Mouse (Mus musculus) MEL (cell line): Measurements from ENCODE around the gene Ppp1r10. TPM values are rescaled to one million over a fixed set of nuclear protein-coding genes. Genes with fewer than 3 reads are reported as not detected.

Experiments used
- DNase-seq: peaks from one replicate; pipeline ENCODE4 v3.0.0; 2011; ENCODE audit warnings: low read depth, low spot score
- H3K27ac ChIP-seq: 2 replicates; pipeline ENCODE4 v1.5.1; 2012; ENCODE audit warnings: low read depth, mild to moderate bottlenecking, control low read depth, low read length, moderate library complexity; ENCODE audit not compliant: control insufficient read depth
- H3K27me3 ChIP-seq, 2 experiments: fragments of 150-350 bp in 1 of 2; sonication (generic) in 1 of 2; 2 replicates each; pipeline ENCODE4 v1.6.1; 2012; ENCODE audit warnings: low read length in 2 of 2, mild to moderate bottlenecking in 2 of 2, improper control_type of control experiment in 1 of 2, moderate library complexity in 1 of 2; ENCODE audit not compliant: insufficient read depth in 2 of 2, control insufficient read depth in 1 of 2
- H3K36me3 ChIP-seq, 2 experiments: 2 replicates each; pipeline ENCODE4 v1.6.1; 2012 to 2014; ENCODE audit warnings: low read length in 2 of 2, improper control_type of control experiment in 1 of 2, inconsistent platforms in 1 of 2, mild to moderate bottlenecking in 1 of 2; ENCODE audit not compliant: insufficient read depth in 2 of 2, control insufficient read depth in 1 of 2
- H3K4me1 ChIP-seq, 2 experiments: fragments of 150-350 bp in 1 of 2; sonication (generic) in 1 of 2; 2 replicates each; pipeline ENCODE4 v1.6.1; 2012; ENCODE audit warnings: low read length in 2 of 2, improper control_type of control experiment in 1 of 2, mild to moderate bottlenecking in 1 of 2; ENCODE audit not compliant: insufficient read depth in 2 of 2, control insufficient read depth in 1 of 2
- H3K4me3 ChIP-seq, 2 experiments: fragments of 150-350 bp in 1 of 2; sonication (generic) in 1 of 2; 2 replicates each; pipeline ENCODE4 v1.5.1; 2012; ENCODE audit warnings: low read depth in 2 of 2, low read length in 2 of 2, mild to moderate bottlenecking in 2 of 2, moderate library complexity in 2 of 2, control low read depth in 1 of 2, improper control_type of control experiment in 1 of 2; ENCODE audit not compliant: control insufficient read depth in 1 of 2, insufficient read depth in 1 of 2
- H3K79me2 ChIP-seq: 2 replicates; pipeline ENCODE4 v1.6.1; 2012; ENCODE audit warnings: mild to moderate bottlenecking, low read length, moderate library complexity; ENCODE audit not compliant: control insufficient read depth, poor library complexity, insufficient read depth
- H3K9ac ChIP-seq: 2 replicates; pipeline ENCODE4 v1.6.1; 2012; ENCODE audit warnings: low read depth, mild to moderate bottlenecking, control low read depth, low read length, moderate library complexity; ENCODE audit not compliant: control insufficient read depth, poor library complexity, severe bottlenecking
- H3K9me3 ChIP-seq: fragments of 150-350 bp; sonication (generic); replicated peaks from 2 replicates; pipeline ENCODE4 v1.6.1; 2012; ENCODE audit warnings: mild to moderate bottlenecking, low read length, improper control_type of control experiment, moderate library complexity; ENCODE audit not compliant: insufficient read depth
- BHLHE40 ChIP-seq: IDR thresholded peaks from 2 replicates; pipeline ENCODE4 v1.6.1; 2012; ENCODE audit warnings: low read depth, mild to moderate bottlenecking, inconsistent platforms, low read length, improper control_type of control experiment, borderline replicate concordance
- CHD1 ChIP-seq: IDR thresholded peaks from 2 replicates; pipeline ENCODE4 v1.6.1; 2012; ENCODE audit warnings: low read depth, mild to moderate bottlenecking, inconsistent platforms, low read length, improper control_type of control experiment
- ELF1 ChIP-seq: IDR thresholded peaks from 2 replicates; pipeline ENCODE4 v1.6.1; 2014; ENCODE audit warnings: low read depth, mild to moderate bottlenecking, inconsistent platforms, low read length, improper control_type of control experiment, moderate library complexity
- EP300 ChIP-seq, 2 experiments: IDR thresholded peaks; 2 replicates each; pipeline ENCODE4 v1.6.1; 2011; ENCODE audit warnings: improper control_type of control experiment in 2 of 2, low read length in 2 of 2, low read depth in 1 of 2, mild to moderate bottlenecking in 1 of 2
- ETS1 ChIP-seq: IDR thresholded peaks from 2 replicates; pipeline ENCODE4 v1.6.1; 2012; ENCODE audit warnings: low read depth, mild to moderate bottlenecking, inconsistent platforms, low read length, improper control_type of control experiment, moderate library complexity
- GABPA ChIP-seq: IDR thresholded peaks from 2 replicates; pipeline ENCODE4 v1.6.1; 2012; ENCODE audit warnings: low read depth, mild to moderate bottlenecking, inconsistent platforms, low read length, improper control_type of control experiment, moderate library complexity
- GATA1 ChIP-seq: IDR thresholded peaks from 2 replicates; pipeline ENCODE4 v1.6.1; 2011; ENCODE audit warnings: low read depth, low read length, improper control_type of control experiment
- HCFC1 ChIP-seq: IDR thresholded peaks from 2 replicates; pipeline ENCODE4 v1.6.1; 2012; ENCODE audit warnings: low read depth, mild to moderate bottlenecking, inconsistent platforms, low read length, improper control_type of control experiment, moderate library complexity
- JUND ChIP-seq: IDR thresholded peaks from 2 replicates; pipeline ENCODE4 v1.6.1; 2011; ENCODE audit warnings: low read depth, mild to moderate bottlenecking, improper control_type of control experiment, low read length
- KAT2A ChIP-seq: conservative IDR thresholded peaks from 2 replicates; pipeline ENCODE4 v1.6.1; 2012; ENCODE audit warnings: low read depth, low read length, improper control_type of control experiment, inconsistent platforms
- MAFK ChIP-seq: IDR thresholded peaks from 2 replicates; pipeline ENCODE4 v1.6.1; 2011; ENCODE audit warnings: low read depth, mild to moderate bottlenecking, low read length, improper control_type of control experiment, borderline replicate concordance
- MAZ ChIP-seq: IDR thresholded peaks from 2 replicates; pipeline ENCODE4 v1.6.1; 2012; ENCODE audit warnings: low read depth, mild to moderate bottlenecking, inconsistent platforms, low read length, improper control_type of control experiment
- MEF2A ChIP-seq: IDR thresholded peaks from 2 replicates; pipeline ENCODE4 v1.6.1; 2014; ENCODE audit warnings: low read depth, mild to moderate bottlenecking, inconsistent platforms, low read length, improper control_type of control experiment; ENCODE audit not compliant: poor library complexity, insufficient replicate concordance, severe bottlenecking; ENCODE audit errors: extremely low read depth
- MXI1 ChIP-seq: IDR thresholded peaks from 2 replicates; pipeline ENCODE4 v1.6.1; 2011; ENCODE audit warnings: mild to moderate bottlenecking, low read depth, low read length, improper control_type of control experiment
- MYC ChIP-seq: IDR thresholded peaks from 2 replicates; pipeline ENCODE4 v1.6.1; 2011; ENCODE audit warnings: low read depth, mild to moderate bottlenecking, low read length, improper control_type of control experiment, moderate library complexity
- NRF1 ChIP-seq: IDR thresholded peaks from 2 replicates; pipeline ENCODE4 v1.6.1; 2014; ENCODE audit warnings: low read depth, mild to moderate bottlenecking, inconsistent platforms, low read length, improper control_type of control experiment, moderate library complexity; ENCODE audit not compliant: poor library complexity, insufficient read depth, severe bottlenecking
- POLR2A ChIP-seq, 2 experiments: IDR thresholded peaks; 2 replicates each; pipeline ENCODE4 v1.6.1; 2011 to 2012; ENCODE audit warnings: low read length in 2 of 2, mild to moderate bottlenecking in 2 of 2, control low read depth in 1 of 2, improper control_type of control experiment in 1 of 2, low read depth in 1 of 2, moderate library complexity in 1 of 2; ENCODE audit not compliant: control insufficient read depth in 1 of 2, insufficient read depth in 1 of 2, poor library complexity in 1 of 2
- POLR2AphosphoS5 ChIP-seq: IDR thresholded peaks from 2 replicates; pipeline ENCODE4 v1.6.1; 2012; ENCODE audit warnings: low read depth, borderline replicate concordance, mild to moderate bottlenecking, inconsistent platforms, low read length, moderate library complexity, mixed read lengths
- RAD21 ChIP-seq: IDR thresholded peaks from 2 replicates; pipeline ENCODE4 v1.6.1; 2011; ENCODE audit warnings: mild to moderate bottlenecking, low read depth, low read length, improper control_type of control experiment
- SIN3A ChIP-seq: IDR thresholded peaks from 2 replicates; pipeline ENCODE4 v1.6.1; 2012; ENCODE audit warnings: low read length, improper control_type of control experiment, inconsistent platforms
- SMC3 ChIP-seq: IDR thresholded peaks from 2 replicates; pipeline ENCODE4 v1.6.1; 2011; ENCODE audit warnings: low read depth, low read length, improper control_type of control experiment
- TCF12 ChIP-seq: IDR thresholded peaks from 2 replicates; pipeline ENCODE4 v1.6.1; 2014; ENCODE audit warnings: low read depth, mild to moderate bottlenecking, inconsistent platforms, low read length, improper control_type of control experiment, moderate library complexity
- USF1 ChIP-seq: IDR thresholded peaks from 2 replicates; pipeline ENCODE4 v1.6.1; 2014; ENCODE audit warnings: low read depth, mild to moderate bottlenecking, inconsistent platforms, low read length, improper control_type of control experiment, moderate library complexity
- USF2 ChIP-seq, 2 experiments: IDR thresholded peaks; 2 replicates each; pipeline ENCODE4 v1.6.1; 2011 to 2012; ENCODE audit warnings: improper control_type of control experiment in 2 of 2, low read length in 2 of 2, borderline replicate concordance in 1 of 2, inconsistent platforms in 1 of 2, low read depth in 1 of 2, mild to moderate bottlenecking in 1 of 2; ENCODE audit not compliant: insufficient read depth in 1 of 2
- ZKSCAN1 ChIP-seq: IDR thresholded peaks from 2 replicates; pipeline ENCODE4 v1.6.1; 2012; ENCODE audit warnings: low read depth, mild to moderate bottlenecking, inconsistent platforms, low read length, improper control_type of control experiment, moderate library complexity
- polyA plus RNA-seq, 2 experiments: library from polyadenylated mRNA; stranded (reverse) in 1 of 2; unstranded in 1 of 2; fragments of >175 nt in 1 of 2; fragments of >200 nt in 1 of 2; gene quantifications; 2 replicates each; pipeline versions ENCODE4 v1.2.1 to v1.2.4; 2012; ENCODE audit warnings: low replicate concordance in 2 of 2, low read depth in 1 of 2; ENCODE audit not compliant: insufficient read length in 2 of 2, insufficient read depth in 1 of 2, missing spikeins in 1 of 2
- total RNA-seq: library from RNA; depleted of rRNA; stranded (reverse); fragments of 300-350 nt; gene quantifications from 2 replicates; pipeline ENCODE4 v1.2.3, GENCODE M21; 2012

The Ppp1r10 gene
- total and polyA plus RNA-seq, 3 experiments = 25.3 to 61.4 TPM; not detected in 1

- Histone ChIP-seq H3K79me2 (no peaks in the 10 kb centered on the region), H3K27ac (no peak overlapping the region), H3K27me3 (no peaks in the 10 kb centered on the region), H3K4me3 (no peak overlapping the region), H3K36me3 (peaks cover 1 to 22% of the 10 kb centered on the region in 2 experiments; a peak in 3 of 4 replicates), H3K9me3 (no peaks in the 10 kb centered on the region), H3K4me1 (peaks cover 4 to 24% of the 10 kb centered on the region in 2 experiments; a peak in 3 of 4 replicates), H3K9ac (no peak overlapping the region)
- no peak for TF ChIP-seq RAD21
- TF ChIP-seq USF1 = no peak
- no peak for TF ChIP-seq BHLHE40
- TF ChIP-seq GABPA = no peak
- TF ChIP-seq POLR2AphosphoS5 = no peak
- no peak for TF ChIP-seq ETS1
- no peak for TF ChIP-seq MAZ
- no peak for TF ChIP-seq KAT2A
- TF ChIP-seq SMC3 = no peak
- TF ChIP-seq MEF2A = no peak
- no peak for TF ChIP-seq JUND
- TF ChIP-seq ZKSCAN1 = no peak
- no peak for TF ChIP-seq MAFK
- no peak for TF ChIP-seq USF2 (IDR thresholded peaks at IDR 0.05; ENCODE audit: borderline replicate concordance in 1 of 2, insufficient read depth in 1 of 2, low read depth in 1 of 2, low read length in 2 of 2)
- TF ChIP-seq POLR2A (IDR thresholded peaks at IDR 0.05; ENCODE audit: control insufficient read depth in 1 of 2, insufficient read depth in 1 of 2, low read depth in 1 of 2, low read length in 2 of 2, poor library complexity in 1 of 2) = no peak
- no peak for TF ChIP-seq MXI1
- peak; percentile 25 for DNase-seq
Observed at GRCm38 (mm10) chr17:35903343-35903991, 12.8 kb upstream of the Ppp1r10 start.

- Histone ChIP-seq H3K36me3 (peaks cover 1 to 21% of the 10 kb centered on the region in 2 experiments; a peak in 3 of 4 replicates), H3K27ac (no peak overlapping the region), H3K79me2 (no peaks in the 10 kb centered on the region), H3K27me3 (no peaks in the 10 kb centered on the region), H3K4me3 (no peak overlapping the region), H3K9me3 (no peaks in the 10 kb centered on the region), H3K4me1 (peaks cover 4 to 24% of the 10 kb centered on the region in 2 experiments; a peak in 3 of 4 replicates), H3K9ac (no peak overlapping the region)
- peak; percentile 11 for DNase-seq
- TF ChIP-seq ELF1 (no peak), MEF2A (no peak), KAT2A (no peak), TCF12 (no peak), ZKSCAN1 (no peak), CHD1 (no peak), EP300 (IDR thresholded peaks at IDR 0.05; ENCODE audit: low read depth in 1 of 2, low read length in 2 of 2) (no peak), HCFC1 (no peak), SIN3A (no peak), GATA1 (no peak), JUND (no peak), MYC (no peak), USF2 (IDR thresholded peaks at IDR 0.05; ENCODE audit: borderline replicate concordance in 1 of 2, insufficient read depth in 1 of 2, low read depth in 1 of 2, low read length in 2 of 2) (no peak), NRF1 (no peak), GABPA (no peak), MAZ (no peak), POLR2AphosphoS5 (no peak), USF1 (no peak)
Observed at GRCm38 (mm10) chr17:35903992-35904355, 12.3 kb upstream of the Ppp1r10 start.
